Mouse (Mus musculus) embryonic facial prominence, embryonic 13.5 days (tissue): ENCODE measurements at regions not wholly inside any gene's neighbourhood (a gene's known extent, or its start where the extent isn't known, plus 50 kb on each side); places are given as distances from the start of the nearest gene placed in this dataset.

Experiments used
- ATAC-seq: fragments of 200-750 bp; cut with Nextera tagmentation; 2 replicates; pipeline ENCODE4 v1.8.0; 2017; ENCODE audit warnings: low read depth; ENCODE audit not compliant: insufficient number of reproducible peaks, insufficient read depth, low FRiP score, low TSS enrichment
- H3K27ac ChIP-seq: fragments of 300-500 bp; sonication (generic); 2 replicates; pipeline ENCODE4 v1.5.1; 2015; ENCODE audit warnings: moderate library complexity, mild to moderate bottlenecking, inconsistent platforms
- H3K27me3 ChIP-seq: fragments of 300-500 bp; sonication (generic); 2 replicates; pipeline ENCODE4 v1.6.1; 2015; ENCODE audit warnings: mild to moderate bottlenecking, inconsistent platforms
- H3K36me3 ChIP-seq: fragments of 300-500 bp; sonication (generic); 2 replicates; pipeline ENCODE4 v1.6.1; 2015; ENCODE audit warnings: mild to moderate bottlenecking, inconsistent platforms
- H3K4me1 ChIP-seq: fragments of 300-500 bp; sonication (generic); 2 replicates; pipeline ENCODE4 v1.6.1; 2015; ENCODE audit warnings: inconsistent platforms
- H3K4me2 ChIP-seq: fragments of 300-500 bp; sonication (generic); 2 replicates; pipeline ENCODE4 v1.6.1; 2015; ENCODE audit warnings: moderate library complexity, mild to moderate bottlenecking, inconsistent platforms
- H3K4me3 ChIP-seq: fragments of 300-500 bp; sonication (generic); 2 replicates; pipeline ENCODE4 v1.5.1; 2015; ENCODE audit warnings: mild to moderate bottlenecking, inconsistent platforms
- H3K9ac ChIP-seq: fragments of 300-500 bp; sonication (generic); 2 replicates; pipeline ENCODE4 v1.6.1; 2015; ENCODE audit warnings: mild to moderate bottlenecking, inconsistent platforms
- H3K9me3 ChIP-seq: fragments of 300-500 bp; sonication (generic); 2 replicates; pipeline ENCODE4 v1.6.1; 2016; ENCODE audit warnings: inconsistent platforms
- WGBS: fragments of 180-500 bp; shearing (Covaris S2); methylation state at CpG from one replicate; pipeline ENCODE4 v1.1.7; 2015; ENCODE audit warnings: mixed read lengths; 5-methylcytosine and 5-hydroxymethylcytosine counted together

GRCm38 (mm10) chr6:50882759-50883158, 228.5 kb upstream of the Npvf start:
- Histone ChIP-seq H3K27ac (peak overlapping the region; percentile 82), H3K36me3 (no peaks in the 10 kb centered on the region), H3K4me1 (peaks cover 40% of the 10 kb centered on the region), H3K4me2 (no peak overlapping the region), H3K4me3 (no peak overlapping the region), H3K27me3 (no peaks in the 10 kb centered on the region), H3K9me3 (no peaks in the 10 kb centered on the region), H3K9ac (no peak overlapping the region)
- WGBS = 16% methylated on average over 4 of the region's 4 CpGs
- no peak for ATAC-seq

DNA sequence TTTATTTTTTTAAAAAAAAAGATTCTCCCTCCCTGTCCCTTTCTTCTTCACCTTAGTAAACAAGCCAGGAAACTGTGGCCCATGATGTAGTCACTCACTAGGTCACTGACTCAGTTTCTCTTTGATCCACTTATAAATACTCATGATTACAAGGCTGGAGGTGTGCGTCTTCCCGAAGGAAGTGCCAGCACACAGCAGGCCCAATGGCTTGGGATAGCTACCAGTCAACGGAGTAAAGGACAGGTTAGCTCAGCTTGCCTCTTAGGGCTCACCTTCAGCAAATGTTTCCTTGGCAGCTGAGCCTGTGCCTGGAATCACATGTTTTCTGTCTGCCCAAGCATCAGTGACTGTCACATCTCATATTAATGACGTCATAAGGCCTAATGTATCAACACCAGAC, 230.8 kb upstream of the Npvf start:
- Histone ChIP-seq H3K27me3 (no peaks in the 10 kb centered on the region), H3K9ac (no peak overlapping the region), H3K4me3 (no peak overlapping the region), H3K27ac (no peak overlapping the region), H3K4me1 (peaks cover 36% of the 10 kb centered on the region), H3K4me2 (no peak overlapping the region), H3K9me3 (no peaks in the 10 kb centered on the region), H3K36me3 (no peaks in the 10 kb centered on the region)
- WGBS = 92% methylated on average over 4 of the region's 4 CpGs
- ATAC-seq = no peak

- no peak overlapping the region for H3K9ac ChIP-seq
- H3K4me3 ChIP-seq = no peak overlapping the region
- peaks cover 37% of the 10 kb centered on the region for H3K4me1 ChIP-seq
- H3K4me2 ChIP-seq = no peak overlapping the region
- H3K27ac ChIP-seq = no peak overlapping the region
- no peaks in the 10 kb centered on the region; the same call in 1 of the 2 replicates for H3K27me3 ChIP-seq
- H3K36me3 ChIP-seq = no peaks in the 10 kb centered on the region
- 76% methylated on average over 8 of the region's 8 CpGs for WGBS
- H3K9me3 ChIP-seq = no peaks in the 10 kb centered on the region
- no peak for ATAC-seq
These were observed 231.6 kb upstream of the Npvf start for GRCm38 (mm10) chr6:50885771-50886360.

- Histone ChIP-seq H3K4me1 (peaks cover 17% of the 10 kb centered on the region), H3K9ac (peak overlapping the region; percentile 51; the same call in 1 of the 2 replicates), H3K27ac (peak overlapping the region; percentile 66), H3K4me2 (peak overlapping the region; percentile 18; the same call in 1 of the 2 replicates), H3K9me3 (no peaks in the 10 kb centered on the region), H3K27me3 (no peaks in the 10 kb centered on the region; the same call in 1 of the 2 replicates), H3K4me3 (no peak overlapping the region), H3K36me3 (no peaks in the 10 kb centered on the region)
- no peak for ATAC-seq
- WGBS = 29% methylated on average over 25 of the region's 25 CpGs
These were observed 236.3 kb upstream of the Npvf start for GRCm38 (mm10) chr6:50890370-50891204.

GRCm38 (mm10) chr6:50891205-50891526, 236.9 kb upstream of the Npvf start:
- peak overlapping the region; percentile 18; the same call in 1 of the 2 replicates for H3K4me2 ChIP-seq
- no peak for ATAC-seq
- H3K9ac ChIP-seq = 0 out of 2 replicates have a peak overlapping the region, but pooled peaks have one; percentile 51
- H3K9me3 ChIP-seq = no peaks in the 10 kb centered on the region
- peaks cover 14% of the 10 kb centered on the region for H3K4me1 ChIP-seq
- H3K27ac ChIP-seq = peak overlapping the region; percentile 66; the same call in 1 of the 2 replicates
- H3K4me3 ChIP-seq = no peak overlapping the region
- WGBS = 65% methylated on average over 3 of the region's 3 CpGs
- no peaks in the 10 kb centered on the region; the same call in 1 of the 2 replicates for H3K27me3 ChIP-seq
- no peaks in the 10 kb centered on the region for H3K36me3 ChIP-seq

DNA sequence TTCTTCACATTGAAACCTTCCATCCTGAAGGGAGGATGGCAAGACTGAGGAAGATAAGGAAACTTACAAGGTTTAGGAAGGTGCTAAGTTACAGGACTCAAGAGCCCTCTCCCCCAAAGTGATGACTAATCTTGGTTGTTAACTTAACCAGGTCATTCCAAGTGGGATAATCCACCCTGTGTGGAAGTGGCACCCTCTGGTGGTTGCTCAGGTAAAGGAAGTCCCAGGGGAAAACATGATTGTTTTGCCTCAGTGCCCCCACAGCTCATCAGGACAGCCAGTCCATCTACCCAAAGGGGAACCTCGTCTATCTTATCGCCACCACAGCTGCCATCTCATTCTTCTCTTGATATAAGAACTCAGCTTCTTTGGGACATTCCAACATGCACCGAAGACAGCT, 244.6 kb upstream of the Npvf start:
- Histone ChIP-seq H3K27me3 (no peaks in the 10 kb centered on the region), H3K4me1 (no peaks in the 10 kb centered on the region), H3K27ac (no peak overlapping the region), H3K4me3 (no peak overlapping the region), H3K36me3 (no peaks in the 10 kb centered on the region), H3K9me3 (0 out of 2 replicates have a peak, but pooled peaks cover 2% of the 10 kb centered on the region), H3K9ac (no peak overlapping the region), H3K4me2 (no peak overlapping the region)
- 92% methylated on average over 3 of the region's 3 CpGs for WGBS
- no peak for ATAC-seq

DNA sequence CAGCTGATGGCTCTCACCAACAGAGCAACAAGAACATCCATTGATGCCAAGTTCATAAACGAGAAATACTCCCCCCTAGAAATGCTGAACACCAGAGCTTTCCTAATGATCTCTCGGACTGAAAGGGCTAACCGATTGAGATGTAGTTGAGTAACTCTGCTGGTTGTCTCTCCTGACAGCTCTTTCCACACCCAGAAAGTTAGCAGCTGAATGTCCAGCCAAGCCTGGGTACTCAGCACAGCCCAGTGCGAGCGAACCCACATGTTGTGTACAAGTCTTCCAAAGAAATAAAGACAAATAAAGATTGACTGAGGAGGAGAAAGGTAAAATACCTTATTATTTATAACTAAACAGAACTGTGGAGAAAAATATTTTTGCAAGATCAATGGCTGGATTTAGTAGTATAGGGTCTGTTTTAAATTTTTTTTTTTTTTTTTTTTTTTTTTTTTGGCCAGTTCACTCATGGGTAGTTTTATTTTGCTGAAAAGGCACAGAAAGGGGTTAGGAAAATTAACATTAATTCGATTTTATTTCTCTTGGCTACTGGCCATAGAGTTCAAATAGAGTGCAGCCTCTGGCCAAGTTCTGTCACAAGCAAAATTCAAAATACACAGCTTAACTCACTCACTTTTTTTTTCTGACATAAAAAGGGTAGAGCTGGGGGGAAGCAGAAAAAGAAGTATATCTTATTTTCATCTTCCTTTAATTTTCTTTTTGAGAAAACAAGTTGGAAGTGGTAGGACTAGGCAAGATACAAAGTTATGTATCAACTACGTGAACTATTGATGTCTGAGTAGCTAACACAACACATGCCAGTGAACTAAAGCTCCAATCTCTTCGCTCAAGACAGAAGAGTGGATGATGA, 261.2 kb upstream of the Npvf start:
- no peak overlapping the region for H3K4me3 ChIP-seq
- H3K27me3 ChIP-seq = no peaks in the 10 kb centered on the region
- WGBS = 71% methylated on average over 8 of the region's 8 CpGs
- H3K4me2 ChIP-seq = no peak overlapping the region
- peak overlapping the region; percentile 84 for H3K27ac ChIP-seq
- ATAC-seq = no peak
- no peaks in the 10 kb centered on the region for H3K36me3 ChIP-seq
- 0 out of 2 replicates have a peak, but pooled peaks cover 5% of the 10 kb centered on the region for H3K9me3 ChIP-seq
- peaks cover 17% of the 10 kb centered on the region for H3K4me1 ChIP-seq
- H3K9ac ChIP-seq = no peak overlapping the region

- no peaks in the 10 kb centered on the region for H3K27me3 ChIP-seq
- H3K4me1 ChIP-seq = peaks cover 17% of the 10 kb centered on the region
- 59% methylated on average over 3 of the region's 3 CpGs for WGBS
- no peak overlapping the region for H3K27ac ChIP-seq
- H3K4me2 ChIP-seq = no peak overlapping the region
- H3K9me3 ChIP-seq = 0 out of 2 replicates have a peak, but pooled peaks cover 5% of the 10 kb centered on the region
- no peak for ATAC-seq
- no peaks in the 10 kb centered on the region for H3K36me3 ChIP-seq
- H3K9ac ChIP-seq = no peak overlapping the region
- H3K4me3 ChIP-seq = no peak overlapping the region
These were observed 264.0 kb upstream of the Npvf start for GRCm38 (mm10) chr6:50918248-50918647.

GRCm38 (mm10) chr6:50922235-50922634, 268.0 kb upstream of the Npvf start:
- H3K4me3 ChIP-seq = no peak overlapping the region
- H3K27me3 ChIP-seq = no peaks in the 10 kb centered on the region
- no peaks in the 10 kb centered on the region for H3K36me3 ChIP-seq
- peaks cover 40% of the 10 kb centered on the region for H3K4me1 ChIP-seq
- no peak for ATAC-seq
- H3K9me3 ChIP-seq = 0 out of 2 replicates have a peak, but pooled peaks cover 2% of the 10 kb centered on the region
- H3K9ac ChIP-seq = no peak overlapping the region
- H3K4me2 ChIP-seq = no peak overlapping the region
- no peak overlapping the region for H3K27ac ChIP-seq
- WGBS = 88% methylated on average over 3 of the region's 3 CpGs

- H3K4me2 ChIP-seq = 0 out of 2 replicates have a peak overlapping the region, but pooled peaks have one; percentile 14
- peaks cover 36% of the 10 kb centered on the region for H3K4me1 ChIP-seq
- no peaks in the 10 kb centered on the region for H3K27me3 ChIP-seq
- ATAC-seq = no peak
- H3K4me3 ChIP-seq = no peak overlapping the region
- no peaks in the 10 kb centered on the region for H3K36me3 ChIP-seq
- no peak overlapping the region for H3K9ac ChIP-seq
- peak overlapping the region; percentile 83 for H3K27ac ChIP-seq
- WGBS = 9% methylated on average over 5 of the region's 5 CpGs
- 0 out of 2 replicates have a peak, but pooled peaks cover 2% of the 10 kb centered on the region for H3K9me3 ChIP-seq
These were observed 270.3 kb upstream of the Npvf start for GRCm38 (mm10) chr6:50924571-50924970.

DNA sequence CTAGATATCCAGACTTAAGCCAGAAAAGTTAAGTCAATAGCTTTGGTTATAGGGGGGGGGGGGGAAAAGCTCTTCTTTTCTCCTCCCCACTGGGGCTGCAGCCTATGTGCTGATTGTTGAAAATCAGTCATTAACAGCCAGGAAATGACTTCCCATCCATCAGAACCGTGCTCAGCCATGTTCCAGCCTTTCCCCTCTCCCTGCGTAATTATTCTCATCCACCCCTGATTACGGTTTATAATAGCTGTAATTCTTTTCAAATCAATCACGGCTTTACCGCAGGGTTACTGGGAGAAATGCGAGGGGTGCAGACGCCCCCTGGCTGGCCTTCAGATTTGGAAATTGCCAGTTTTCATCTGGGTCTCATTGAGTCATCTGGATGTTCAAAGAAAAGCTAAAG, 270.8 kb upstream of the Npvf start:
- Histone ChIP-seq H3K36me3 (no peaks in the 10 kb centered on the region), H3K27me3 (no peaks in the 10 kb centered on the region), H3K4me3 (no peak overlapping the region), H3K9me3 (0 out of 2 replicates have a peak, but pooled peaks cover 2% of the 10 kb centered on the region), H3K4me2 (peak overlapping the region; percentile 14; the same call in 1 of the 2 replicates), H3K9ac (no peak overlapping the region), H3K27ac (peak overlapping the region; percentile 83), H3K4me1 (peaks cover 39% of the 10 kb centered on the region)
- 11% methylated on average over 7 of the region's 7 CpGs for WGBS
- peak; percentile 48; the same call in 1 of the 2 replicates for ATAC-seq
